Mouse (Mus musculus) lung, postnatal 36 days (tissue): ENCODE results near the gene Def8.

Source experiments
- DNase-seq: peaks from one replicate; pipeline ENCODE4 v3.0.0; 2022; ENCODE audit warnings: mixed read lengths

Def8 gene

GRCm38 (mm10) chr8:123497699-123498098, 74.4 kb downstream of the Def8 start:
- no peak for DNase-seq

GRCm38 (mm10) chr8:123498963-123499362, 75.6 kb downstream of the Def8 start:
- no peak for DNase-seq

- DNase-seq: no peak
Measured at GRCm38 (mm10) chr8:123499556-123499955, 76.2 kb downstream of the Def8 start.

GRCm38 (mm10) chr8:123502192-123502591, 78.9 kb downstream of the Def8 start:
- peak; percentile 35 for DNase-seq

- no peak for DNase-seq
Measured at GRCm38 (mm10) chr8:123503801-123504467, 80.6 kb downstream of the Def8 start.

- no peak for DNase-seq
Measured at GRCm38 (mm10) chr8:123504591-123505195, 81.4 kb downstream of the Def8 start.

- DNase-seq: no peak
Measured at GRCm38 (mm10) chr8:123505267-123505666, 81.9 kb downstream of the Def8 start.

- DNase-seq: no peak
Measured at GRCm38 (mm10) chr8:123505695-123506094, 82.4 kb downstream of the Def8 start.

GRCm38 (mm10) chr8:123507153-123507552, 83.8 kb downstream of the Def8 start:
- DNase-seq: no peak

- DNase-seq: no peak
Measured at GRCm38 (mm10) chr8:123510819-123511218, 87.5 kb downstream of the Def8 start.
